Mouse (Mus musculus) bone marrow macrophage, adult 2 months (primary cell): Measurements from ENCODE around the gene Ttll10.

Experiments used
- CTCF ChIP-seq: IDR thresholded peaks from 2 replicates; pipeline ENCODE4 v1.5.1; 2012; ENCODE audit warnings: low read depth, mild to moderate bottlenecking, low read length, moderate library complexity
- POLR2A ChIP-seq: IDR thresholded peaks from 2 replicates; pipeline ENCODE4 v1.6.1; 2012; ENCODE audit warnings: mild to moderate bottlenecking, low read depth, low read length, borderline replicate concordance

DNA sequence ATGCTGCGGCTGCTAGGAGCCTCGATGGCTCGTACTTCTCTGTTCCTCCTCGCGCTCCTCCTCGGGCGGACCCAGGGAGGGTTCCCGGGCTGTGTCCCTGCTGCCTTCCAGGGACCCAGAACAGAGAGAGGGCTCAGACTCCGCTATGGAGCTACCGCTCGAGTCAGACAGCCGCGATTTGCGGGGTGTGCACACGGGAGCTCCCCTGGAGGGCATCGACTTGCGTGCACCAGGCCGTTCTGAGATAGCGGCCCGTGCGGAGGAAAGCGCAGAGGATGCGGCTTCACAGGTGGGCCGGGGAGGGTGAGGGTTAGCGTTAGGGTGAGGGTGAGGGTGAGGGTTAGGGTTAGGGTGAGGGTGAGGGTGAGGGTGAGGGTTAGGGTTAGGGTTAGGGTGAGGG lies 24.3 kb downstream of the Ttll10 start:
- TF ChIP-seq POLR2A (no peak), CTCF (no peak)
